Mouse (Mus musculus) forelimb bud, embryonic 11.5 days (tissue): ENCODE data around the gene Nectin4.
"Not testable (repeated sequence)": the region's sequence is repeated elsewhere in the genome, so short reads cannot be mapped to it uniquely, and the experiment has no call there.

Experiments used
- DNase-seq: peaks from one replicate; pipeline ENCODE4 v3.0.0-alpha.2; 2012; ENCODE audit warnings: low read depth, low spot score

Nectin4 gene

DNA sequence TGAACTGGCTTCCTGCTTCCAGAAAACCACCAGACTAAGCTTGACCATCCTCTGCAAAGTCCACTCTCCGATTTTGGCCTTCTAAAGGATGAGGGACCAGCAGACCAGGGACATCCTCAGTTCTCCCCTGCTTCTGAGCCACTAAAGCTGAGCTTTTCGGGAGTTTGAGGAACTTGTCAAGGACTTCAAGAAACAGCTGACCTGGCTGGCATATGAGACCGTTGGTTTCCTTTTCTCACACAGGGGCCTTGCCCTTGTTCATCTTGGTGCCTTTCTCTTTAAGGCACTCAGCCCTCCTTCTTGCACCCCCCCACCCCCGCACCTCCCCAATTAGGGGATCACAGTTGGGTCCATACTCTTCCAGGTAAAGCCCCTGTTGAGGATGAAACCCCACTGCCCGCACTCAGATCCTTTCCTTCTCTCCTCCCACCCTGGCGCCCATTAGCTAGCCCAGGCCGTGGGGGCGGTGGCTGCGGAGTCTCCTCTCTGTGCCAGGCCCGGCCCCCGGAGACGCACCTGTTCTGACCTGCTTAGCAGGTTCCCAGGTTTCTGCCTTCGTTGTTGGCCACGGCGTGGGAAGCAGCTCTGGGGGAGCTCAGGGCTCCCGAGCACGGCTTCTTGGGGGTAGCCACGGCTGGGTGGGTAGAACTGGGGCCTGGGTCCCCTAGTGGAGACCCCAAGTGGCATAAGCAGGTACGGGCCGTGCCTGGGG is at the start of gene Nectin4:
TSS of gene Nectin4 (plus strand) at position 255 of the 712 bp plus-strand sequence.
- no peak for DNase-seq

DNA sequence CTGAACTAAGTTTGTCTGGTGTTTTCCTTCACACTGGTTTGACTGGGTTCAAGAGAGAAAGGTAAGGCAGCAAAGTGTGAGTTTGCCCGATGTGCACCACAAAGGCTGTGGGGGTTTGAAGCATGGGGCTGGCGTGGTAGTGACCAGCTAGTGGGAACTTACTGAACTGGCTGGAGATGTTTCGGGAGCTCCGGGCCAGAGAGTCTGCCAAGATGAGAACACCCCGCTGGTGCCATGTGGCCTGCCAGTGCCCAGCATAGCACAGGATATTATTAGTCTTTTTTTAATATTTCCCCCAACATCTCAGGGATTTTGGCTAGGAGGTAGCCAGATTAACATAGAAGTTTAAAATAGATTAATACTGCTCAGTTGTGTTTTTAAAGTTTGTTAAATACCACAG is 49.7 kb upstream of the Nectin4 start:
- no peak for DNase-seq

DNA sequence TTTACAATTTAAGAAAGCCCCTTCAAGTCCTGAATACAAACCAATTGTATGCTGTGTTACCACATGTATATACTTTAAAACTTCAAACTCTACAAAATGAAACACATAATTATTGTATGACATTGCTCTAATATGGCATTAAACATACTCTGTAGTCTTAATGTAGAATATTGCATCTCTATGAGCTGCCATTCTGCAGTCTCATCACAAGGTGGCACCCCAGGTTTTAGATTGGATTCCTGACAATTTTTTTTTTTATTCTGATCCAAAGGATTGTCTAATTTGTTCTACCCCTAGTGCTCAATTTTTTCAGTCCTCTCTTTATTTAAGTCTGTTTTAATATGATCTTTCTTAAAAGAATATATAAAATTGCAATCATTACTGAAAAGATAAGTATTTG is 48.5 kb upstream of the Nectin4 start:
- no peak for DNase-seq

DNA sequence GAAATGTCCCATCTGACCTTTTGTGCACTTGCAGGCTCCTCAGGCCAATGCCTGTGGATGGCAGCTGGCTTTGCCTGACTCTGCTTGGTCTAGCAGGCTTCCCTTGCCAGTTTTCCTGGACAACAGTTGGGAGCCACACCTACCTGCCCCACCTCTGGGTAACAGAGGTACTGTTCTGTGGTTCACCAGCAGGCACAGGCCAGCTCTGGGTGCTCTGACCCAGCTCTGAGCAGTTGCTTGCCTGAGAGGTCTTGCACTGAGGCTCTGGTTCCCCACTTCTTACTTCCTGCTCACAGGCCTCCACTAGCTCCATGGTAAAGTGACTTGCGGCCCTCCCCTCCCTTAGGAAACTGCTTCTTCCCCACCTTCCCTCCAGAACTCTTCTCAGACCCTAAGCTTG is 47.9 kb upstream of the Nectin4 start:
- no peak for DNase-seq

DNA sequence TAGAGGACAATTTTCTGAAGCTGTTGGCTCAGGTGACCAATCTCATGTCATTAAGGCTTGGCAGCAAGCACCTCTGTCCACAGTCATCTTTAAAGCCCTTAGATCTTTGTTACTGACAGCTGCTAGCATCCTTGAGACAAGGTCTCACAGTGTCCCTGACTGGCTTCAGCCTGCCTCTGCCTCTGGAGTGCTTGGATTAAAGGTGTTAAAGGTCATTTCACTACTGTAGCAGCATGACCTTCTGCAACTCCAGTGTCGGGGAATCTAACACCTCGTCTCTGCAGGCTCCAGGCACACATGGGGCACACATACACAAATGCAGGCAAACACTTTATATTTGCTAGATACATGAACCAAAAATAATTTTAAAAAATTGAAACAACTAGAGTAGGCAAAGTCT is 44.3 kb upstream of the Nectin4 start:
- DNase-seq, result no peak

DNA sequence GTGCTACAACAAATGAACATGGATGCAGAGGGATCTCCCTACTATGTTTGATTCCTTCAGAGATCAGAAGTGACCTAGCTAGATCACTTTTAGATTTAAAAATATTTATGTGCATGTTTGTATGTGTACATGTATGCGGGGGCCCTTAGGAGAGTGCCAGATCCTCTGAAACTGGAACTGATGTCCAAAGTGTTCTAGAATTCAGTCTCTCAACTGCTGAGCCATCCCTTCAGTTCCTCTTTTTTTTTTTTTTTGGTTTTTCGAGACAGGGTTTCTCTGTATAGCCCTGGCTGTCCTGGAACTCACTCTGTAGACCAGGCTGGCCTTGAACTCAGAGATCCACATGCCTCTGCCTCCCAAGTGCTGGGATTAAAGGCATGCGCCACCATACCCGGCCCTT is 43.3 kb upstream of the Nectin4 start:
- DNase-seq, result not testable (repeated sequence)

DNA sequence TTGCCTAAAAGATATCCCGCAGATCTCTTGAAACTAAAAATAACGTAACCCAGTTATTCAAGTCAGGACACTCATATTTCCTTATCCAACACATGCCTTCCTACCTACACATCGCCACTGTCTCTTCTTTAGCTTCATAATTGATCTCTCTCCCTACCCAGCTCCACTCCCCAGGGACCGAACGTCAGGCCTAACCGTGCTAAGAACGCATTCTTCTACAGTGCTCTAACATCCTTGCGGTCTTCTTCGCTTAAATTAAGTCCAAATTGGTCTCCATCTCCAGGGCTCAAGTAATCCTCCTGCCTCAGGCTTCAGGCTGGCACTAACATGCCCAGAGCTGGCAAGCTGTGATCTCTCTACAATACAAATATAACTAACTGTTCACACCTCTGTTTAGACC is 41.7 kb upstream of the Nectin4 start:
- no peak for DNase-seq

DNA sequence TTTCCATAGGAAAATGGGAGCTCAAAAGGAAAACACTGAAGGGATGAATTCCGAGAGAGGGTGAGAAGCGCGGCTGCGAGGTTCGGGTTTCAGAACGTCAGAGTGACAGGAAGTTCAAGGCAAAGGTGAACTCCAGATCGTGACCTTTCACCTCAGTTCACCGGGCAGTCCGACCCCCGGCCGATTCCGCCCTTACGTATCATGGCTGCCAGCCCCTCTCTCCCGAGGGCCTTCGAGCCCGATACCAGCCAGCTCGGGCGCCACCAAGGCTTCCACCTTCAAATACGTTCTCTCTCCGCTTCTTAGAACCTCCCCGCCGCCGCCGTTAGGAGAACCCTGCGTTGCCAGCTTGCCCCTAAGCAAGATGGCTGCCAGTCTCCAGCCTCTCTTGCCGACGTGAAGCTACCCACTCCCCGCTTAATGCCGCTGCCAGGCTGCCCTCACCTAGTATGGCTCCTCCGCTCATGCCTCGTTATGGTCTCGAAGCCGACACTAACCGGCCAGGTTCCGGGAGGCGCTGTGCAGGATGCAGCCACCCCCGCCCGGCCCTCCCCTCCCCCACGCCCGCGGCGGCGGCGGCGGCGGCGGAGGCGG is 41.0 kb upstream of the Nectin4 start, which contains the start of gene Dedd:
TSS of gene Dedd (plus strand) at position 307 of the 594 bp plus-strand sequence.
- DNase-seq, result peak; percentile 86

DNA sequence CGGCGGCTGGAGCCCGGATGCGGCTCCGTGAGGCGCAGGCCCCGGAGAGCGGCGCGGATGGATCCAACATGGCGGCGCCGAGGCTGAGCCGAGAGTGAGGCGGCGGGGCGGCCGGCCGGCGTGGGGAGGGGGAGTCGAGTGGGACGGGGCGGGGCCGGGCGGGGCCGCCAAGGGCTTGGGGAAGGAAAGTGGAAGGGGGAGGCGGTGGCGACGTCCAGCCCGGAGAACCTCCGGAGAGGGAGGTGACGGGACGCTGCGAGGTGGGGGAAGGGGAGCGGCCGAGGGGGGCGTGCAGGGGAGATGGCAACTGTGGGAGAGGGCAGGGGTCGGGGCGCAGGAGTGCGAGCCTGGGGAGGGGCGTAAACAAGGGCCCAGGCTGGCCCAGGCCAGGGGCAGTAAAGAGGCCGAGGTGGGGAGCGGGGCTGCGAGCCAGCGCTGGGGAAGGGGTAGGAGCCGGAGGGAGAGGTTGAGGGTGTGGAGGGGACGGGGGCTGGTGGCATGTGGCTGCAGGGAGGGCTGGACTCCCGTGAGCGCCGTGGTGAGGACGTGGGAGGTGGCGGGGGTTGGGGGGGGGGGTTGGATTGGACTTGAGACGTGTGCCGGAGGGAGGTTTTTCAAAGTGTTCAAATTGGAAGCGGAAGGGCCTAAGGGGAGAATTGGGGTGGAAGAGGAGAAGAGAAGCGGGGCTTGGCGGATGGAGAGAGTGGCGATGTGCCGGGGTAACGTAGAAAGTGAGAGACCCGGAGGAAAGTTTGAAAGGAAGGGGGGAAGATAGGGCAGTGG is 40.3 kb upstream of the Nectin4 start:
- DNase-seq, result peak; percentile 80

DNA sequence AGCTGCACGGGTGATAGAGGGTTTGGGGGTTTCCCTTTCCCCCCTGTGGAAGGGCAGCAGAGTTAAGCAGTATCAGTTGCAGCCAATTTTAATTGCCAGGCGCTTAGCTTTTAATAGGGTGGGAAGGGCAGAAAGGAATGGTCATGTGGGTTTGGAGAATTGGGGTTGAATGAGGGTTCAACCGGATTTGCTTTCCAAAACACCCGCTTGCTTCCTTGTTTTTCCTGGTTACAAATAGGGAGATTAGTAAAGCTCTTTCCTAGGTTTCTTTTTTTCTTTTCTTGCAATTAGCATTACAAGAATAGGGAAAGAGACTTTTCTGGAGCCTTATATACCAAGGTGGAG is 39.7 kb upstream of the Nectin4 start:
- DNase-seq, result no peak

DNA sequence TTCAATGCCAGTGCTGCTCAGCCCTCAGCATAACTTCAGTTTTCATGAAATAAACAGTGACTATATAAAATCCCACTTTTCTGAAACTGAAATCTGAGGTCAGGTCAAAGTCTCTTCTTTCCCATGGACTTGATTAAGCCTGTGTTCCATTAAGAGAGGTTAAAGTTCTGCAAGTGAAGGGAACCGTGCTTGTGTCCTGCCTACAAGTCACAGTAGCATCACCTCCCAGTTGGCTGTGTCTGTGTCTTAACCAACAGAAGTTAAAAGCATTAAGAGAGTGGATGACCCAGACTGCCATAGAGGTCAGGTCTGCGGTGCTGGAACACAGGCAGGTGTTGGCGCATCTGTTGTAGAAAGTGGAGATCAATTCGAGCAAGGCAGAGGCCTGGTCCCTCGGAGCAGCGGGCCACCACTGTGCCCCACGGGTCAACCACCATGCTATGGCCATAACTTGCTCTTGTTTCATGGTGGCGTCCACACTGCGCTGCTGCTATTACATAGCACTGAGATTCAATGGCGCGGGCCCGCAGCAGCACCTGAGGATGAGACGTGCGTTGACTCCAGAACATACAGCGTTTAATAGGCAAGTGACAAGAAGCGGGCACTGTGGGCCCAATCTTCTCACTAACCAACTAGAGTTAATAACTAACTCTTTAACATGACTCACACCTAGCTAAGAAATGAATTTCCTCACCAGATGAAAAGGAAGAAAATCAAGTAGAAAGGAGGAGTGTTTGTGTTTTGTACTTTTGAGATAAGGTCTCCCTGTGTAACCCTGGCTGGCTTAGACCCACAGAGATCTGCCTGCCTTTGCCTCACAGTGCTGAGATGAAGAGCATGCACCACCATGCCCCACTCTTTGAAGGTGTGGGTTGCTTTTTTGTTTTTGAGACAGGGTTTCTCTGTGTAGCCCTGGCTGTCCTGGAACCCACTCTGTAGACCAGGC is 27.4 kb upstream of the Nectin4 start:
- DNase-seq, result no peak

DNA sequence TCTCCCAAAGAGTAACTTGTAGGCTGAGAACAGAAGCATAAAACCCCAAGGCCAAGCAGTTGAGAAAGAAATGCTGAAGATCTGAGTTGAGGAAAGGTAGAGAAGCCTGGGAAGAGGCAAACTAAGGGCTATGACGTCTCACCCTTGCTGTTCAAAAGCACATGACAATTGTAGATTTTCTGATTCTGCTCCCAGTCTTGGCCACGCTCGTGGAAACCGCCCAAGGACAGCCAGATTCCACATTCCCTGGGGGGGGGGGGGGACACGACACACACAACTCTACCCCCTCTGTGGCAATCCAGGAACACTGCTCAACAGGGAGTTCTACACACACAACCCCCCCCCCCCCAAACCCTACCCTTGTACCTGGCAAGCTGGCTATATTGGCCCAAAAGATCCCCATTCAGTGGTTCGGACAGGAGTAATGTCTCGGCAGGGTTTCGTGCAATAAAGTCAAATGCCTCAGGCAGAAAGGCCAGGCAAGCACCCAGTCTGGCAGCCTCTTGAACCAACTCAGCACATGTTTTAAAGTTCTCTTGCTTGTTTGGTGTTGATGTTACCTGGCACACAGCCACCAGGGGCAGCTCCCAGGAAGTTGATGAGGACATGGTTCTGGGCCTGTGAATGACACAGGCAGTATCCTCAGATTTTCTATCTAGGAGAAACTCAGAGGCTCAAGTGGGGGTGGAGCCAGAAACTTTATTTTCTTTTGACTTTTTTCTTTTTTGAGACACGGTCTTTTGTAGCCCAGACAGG is 25.8 kb upstream of the Nectin4 start:
- DNase-seq, result no peak

DNA sequence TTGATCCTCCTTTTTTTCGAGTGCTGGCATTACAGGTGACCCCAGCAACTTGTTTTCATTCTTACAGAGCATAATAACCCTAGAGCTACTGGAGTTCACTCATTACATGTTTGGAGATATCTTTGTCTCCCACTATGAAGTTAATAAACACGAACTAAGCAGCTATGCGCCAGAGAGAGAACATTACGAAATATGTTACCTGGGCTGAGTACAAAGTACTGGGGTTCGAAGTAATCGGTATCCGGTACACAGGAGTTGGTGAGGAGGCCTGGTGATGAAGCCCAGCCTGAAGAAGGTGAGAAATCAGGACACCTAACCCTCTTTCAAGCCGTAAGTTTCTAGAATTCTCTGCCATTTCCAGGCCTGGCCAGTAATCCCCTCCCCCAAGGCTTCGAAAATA is 25.2 kb upstream of the Nectin4 start:
- DNase-seq, result no peak

DNA sequence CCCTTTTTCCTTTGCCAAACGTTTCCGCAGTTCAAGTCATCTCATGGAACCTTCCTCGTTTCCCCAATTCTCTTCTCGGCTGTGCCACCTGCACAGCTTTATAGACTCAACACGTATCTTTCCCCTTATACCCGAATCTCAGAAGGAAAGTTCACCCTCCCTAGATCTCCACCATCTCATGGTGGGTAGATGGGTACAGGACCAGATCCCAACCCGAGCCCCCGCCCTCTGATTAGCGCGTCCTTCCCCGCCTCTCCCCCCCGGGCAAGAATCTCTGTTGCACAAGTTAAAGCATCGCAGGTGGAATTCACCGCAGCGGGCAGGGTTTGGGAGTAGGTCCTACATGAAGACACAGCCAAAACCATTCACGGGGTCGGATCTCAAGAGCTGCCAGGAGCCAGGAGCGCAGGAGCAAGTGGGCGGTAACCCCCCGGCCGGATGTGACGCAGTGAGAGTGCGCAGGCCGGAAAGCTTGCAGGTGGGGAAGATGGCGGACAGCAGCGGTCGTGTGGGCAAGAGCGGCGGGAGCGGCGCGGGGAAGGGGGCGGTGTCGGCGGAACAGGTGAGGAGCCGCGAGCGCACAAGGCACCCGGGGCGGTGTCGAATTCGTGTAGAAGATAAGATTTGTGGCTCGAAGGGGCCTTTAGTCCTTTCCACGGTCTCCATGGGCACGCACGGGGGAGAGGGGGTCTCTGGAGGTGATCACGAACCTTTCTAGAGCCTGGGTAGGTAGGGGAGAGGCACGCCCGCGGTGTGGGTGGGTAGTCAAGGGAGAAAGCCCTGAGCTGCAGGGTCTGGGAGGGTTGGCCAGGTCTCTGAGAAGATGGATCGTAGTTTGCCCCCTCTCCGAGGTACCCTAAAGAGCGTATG is 24.4 kb upstream of the Nectin4 start, which contains the start of the genes Nit1 and Pfdn2:
TSS of gene Nit1 (minus strand) at position 422 of the 870 bp plus-strand sequence.
TSS of gene Pfdn2 (plus strand) at position 446 of the 870 bp plus-strand sequence.
- DNase-seq, result peak; percentile 89

DNA sequence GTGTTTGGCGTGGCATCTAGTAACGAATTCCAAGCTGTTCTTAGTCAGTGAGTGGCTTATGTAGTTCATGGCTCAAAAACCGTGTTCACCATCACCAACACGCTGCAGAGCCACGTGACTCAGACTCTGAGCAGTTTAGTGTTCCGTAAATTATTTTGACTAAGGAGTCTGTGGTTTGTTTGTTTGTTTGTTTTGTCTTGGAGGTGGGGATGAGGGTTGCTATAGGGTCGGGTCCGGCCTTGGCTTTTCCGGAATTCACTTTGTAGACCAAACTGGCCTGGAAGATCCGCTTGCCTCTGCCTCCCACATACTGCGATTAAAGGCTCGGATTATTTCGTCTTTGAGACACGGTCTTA is 23.8 kb upstream of the Nectin4 start:
- no peak for DNase-seq

DNA sequence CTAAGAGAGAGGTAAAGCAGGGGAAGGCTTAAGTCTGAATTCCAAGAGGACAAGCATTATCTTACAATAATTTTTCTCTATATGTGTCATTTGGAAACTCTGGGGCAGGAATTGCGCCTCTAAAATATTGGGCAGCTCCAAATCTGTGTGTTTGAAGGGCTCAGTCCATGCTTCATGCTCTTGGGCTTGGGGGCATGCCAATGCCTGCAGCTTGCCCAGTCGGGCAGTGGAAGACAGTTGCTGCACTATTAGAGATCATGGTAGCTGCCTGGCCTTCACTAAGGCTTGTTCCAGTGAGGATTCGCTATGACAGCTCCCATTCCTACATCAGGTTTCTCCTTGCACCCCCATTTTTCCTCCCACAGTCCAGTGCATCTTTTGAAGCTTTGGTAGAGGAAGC is 21.2 kb upstream of the Nectin4 start:
- DNase-seq, result no peak

DNA sequence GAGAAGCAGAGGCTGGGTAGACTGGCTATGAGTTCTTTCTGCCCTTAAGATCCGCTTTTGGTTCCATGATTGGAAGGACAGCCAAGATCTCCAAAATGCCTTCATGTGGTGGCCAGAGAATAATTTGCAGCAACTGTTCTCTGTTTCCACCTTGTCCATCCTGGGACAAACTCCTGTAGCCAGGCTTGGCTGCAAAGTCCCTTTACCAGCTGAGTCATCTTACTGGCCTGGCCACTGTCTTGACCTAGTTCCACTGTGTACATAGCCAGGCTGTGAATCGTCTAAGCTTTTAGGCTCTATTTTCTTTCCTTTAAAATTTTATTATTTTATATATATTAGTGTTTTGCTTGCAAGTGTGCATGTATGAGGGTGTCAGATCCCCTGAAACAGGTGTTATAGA is 20.7 kb upstream of the Nectin4 start:
- no peak for DNase-seq

DNA sequence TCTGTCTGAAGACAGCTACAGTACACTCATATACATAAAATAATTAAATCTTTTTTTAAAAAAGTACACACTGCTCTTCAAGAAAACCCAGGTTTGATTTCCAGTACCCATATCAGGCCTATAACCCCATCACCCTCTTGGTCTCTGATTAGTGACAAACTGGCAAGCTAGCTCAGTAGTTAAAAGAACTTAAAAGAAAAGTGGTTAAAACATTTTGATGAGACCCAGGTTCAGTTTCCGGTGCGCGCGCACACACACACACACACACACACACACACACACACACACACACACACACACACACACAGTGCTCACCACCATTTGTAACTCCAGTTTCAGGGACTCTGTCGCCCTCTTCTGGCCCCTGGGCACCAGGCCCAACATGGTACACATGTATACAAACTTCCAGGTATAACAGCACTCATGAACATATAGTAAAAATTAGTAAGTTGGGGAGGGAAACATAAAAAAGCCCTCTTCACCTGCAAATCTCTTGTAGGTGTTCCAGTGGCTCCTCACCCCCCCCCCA is 14.0 kb upstream of the Nectin4 start:
- DNase-seq, result no peak

DNA sequence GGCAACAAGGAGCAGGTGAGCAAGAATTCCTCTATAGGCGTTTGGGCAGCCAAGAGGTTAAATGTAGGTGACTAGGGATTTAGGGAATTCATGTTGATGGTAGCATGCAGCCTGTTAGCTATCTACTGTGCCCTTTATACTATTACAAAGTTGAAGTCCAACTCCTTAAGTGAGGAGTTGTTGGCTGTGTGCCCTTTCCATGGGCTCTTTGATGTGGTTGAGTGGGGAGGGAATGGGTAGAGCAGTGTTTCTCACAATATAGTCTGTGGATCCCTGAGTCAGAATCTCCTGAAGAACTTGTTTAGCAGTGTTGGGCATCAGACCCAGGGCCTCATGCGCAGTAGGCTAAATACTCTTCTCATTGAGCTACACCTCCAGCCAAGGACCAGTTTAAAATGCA is 13.1 kb upstream of the Nectin4 start:
- no peak for DNase-seq

DNA sequence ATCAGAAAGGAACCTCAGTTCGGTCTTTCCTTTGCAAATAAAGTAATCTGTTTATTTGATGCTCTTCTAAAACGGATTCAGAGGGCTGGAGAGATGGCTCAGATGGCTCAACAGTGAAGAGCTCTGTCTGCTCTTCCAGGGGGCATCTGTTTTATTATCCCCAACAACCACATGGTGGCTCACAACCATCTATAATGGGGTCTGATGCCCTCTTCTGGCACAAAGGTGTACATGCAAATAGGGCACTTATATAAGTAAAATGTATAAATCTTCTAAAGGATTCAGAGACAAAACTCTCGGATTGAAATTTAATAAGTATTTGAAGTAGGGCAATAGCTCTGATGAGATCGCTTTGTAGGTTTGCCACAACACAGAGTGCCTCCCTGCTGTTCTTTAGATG is 11.5 kb upstream of the Nectin4 start:
- no peak for DNase-seq
